In genomic region chr15:103214149-103214548, GRCm38 (mm10) we compare ENCODE assay signal across 10 mouse cellular contexts. TPM values are rescaled to one million over a fixed set of nuclear protein-coding genes. Genes with fewer than 3 reads are reported as not detected.
DNase-seq lines count a peak whose midpoint lies in the region; ATAC-seq and TF ChIP-seq lines count a peak whose summit lies in the region.
"Had no signal": no experiment of that assay in that cellular context is flagged by ENCODE, and none has a peak within 500 bp of the region (broad histone marks: within the 10 kb centered on the region; RNA-seq: fewer than 3 reads in every experiment).

No protein-coding gene starts in this region.

- peak overlapping the region; percentile 69 for H3K27ac ChIP-seq in kidney, embryonic 15.5 days
- peak overlapping the region; percentile 75 for H3K27ac ChIP-seq in embryonic facial prominence, embryonic 11.5 days (replicated peaks; ENCODE audit: low read depth, low read length)
- H3K27ac ChIP-seq in hindbrain, embryonic 13.5 days = peak overlapping the region; percentile 84
- H3K27ac ChIP-seq in midbrain, postnatal 0 days (ENCODE audit: low read depth, low read length) = peak overlapping the region; percentile 52

- no peak for TF ChIP-seq CTCF in midbrain, postnatal 0 days (IDR thresholded peaks at IDR 0.05)

- peak overlapping the region; percentile 39 for H3K4me2 ChIP-seq in kidney, embryonic 15.5 days
- H3K4me2 ChIP-seq in embryonic facial prominence, embryonic 11.5 days (ENCODE audit: low read depth, low read length) = peak overlapping the region; percentile 32
- H3K4me2 ChIP-seq in hindbrain, embryonic 13.5 days = peak overlapping the region; percentile 49
- peak overlapping the region; percentile 55 for H3K4me2 ChIP-seq in midbrain, postnatal 0 days (ENCODE audit: low read depth, low read length, poor library complexity, severe bottlenecking)

- ATAC-seq in kidney, embryonic 15.5 days (replicated peaks; ENCODE audit: low FRiP score) = no peak
- no peak for ATAC-seq in embryonic facial prominence, embryonic 11.5 days (replicated peaks; ENCODE audit: insufficient number of reproducible peaks, low FRiP score, low TSS enrichment, low read depth)
- ATAC-seq in hindbrain, embryonic 13.5 days (ENCODE audit: low FRiP score) = no peak
- ATAC-seq in midbrain, postnatal 0 days (ENCODE audit: low FRiP score) = no peak

- no peaks in the 10 kb centered on the region for H3K9me3 ChIP-seq in kidney, embryonic 15.5 days (replicated peaks)
- no peaks in the 10 kb centered on the region for H3K9me3 ChIP-seq in embryonic facial prominence, embryonic 11.5 days (replicated peaks; ENCODE audit: control insufficient read depth, low read length)
- no peaks in the 10 kb centered on the region for H3K9me3 ChIP-seq in hindbrain, embryonic 13.5 days
- no peaks in the 10 kb centered on the region for H3K9me3 ChIP-seq in midbrain, postnatal 0 days (ENCODE audit: low read length)

- 47% methylated on average over 2 of the region's 2 CpGs for WGBS in kidney, embryonic 15.5 days
- 13% methylated on average over 2 of the region's 2 CpGs for WGBS in embryonic facial prominence, embryonic 11.5 days
- 20% methylated on average over 2 of the region's 2 CpGs for WGBS in hindbrain, embryonic 13.5 days
- WGBS in midbrain, postnatal 0 days = 14% methylated on average over 2 of the region's 2 CpGs

- H3K9ac ChIP-seq in kidney, embryonic 15.5 days = no peak overlapping the region; the same call in 1 of the 2 replicates
- H3K9ac ChIP-seq in embryonic facial prominence, embryonic 11.5 days (replicated peaks; ENCODE audit: low read length) = peak overlapping the region; percentile 28; the same call in 1 of the 2 replicates
- peak overlapping the region; percentile 68 for H3K9ac ChIP-seq in hindbrain, embryonic 13.5 days
- no peak overlapping the region for H3K9ac ChIP-seq in midbrain, postnatal 0 days (replicated peaks; ENCODE audit: low read length, poor library complexity, severe bottlenecking)

- no peaks in the 10 kb centered on the region for H3K27me3 ChIP-seq in kidney, embryonic 15.5 days
- H3K27me3 ChIP-seq in embryonic facial prominence, embryonic 11.5 days (ENCODE audit: control insufficient read depth, insufficient read depth, low read length) = no peaks in the 10 kb centered on the region
- H3K27me3 ChIP-seq in hindbrain, embryonic 13.5 days = no peaks in the 10 kb centered on the region
- no peaks in the 10 kb centered on the region for H3K27me3 ChIP-seq in midbrain, postnatal 0 days (ENCODE audit: insufficient read depth, low read length)
- H3K27me3 ChIP-seq: Patski had no signal

- H3K4me1 ChIP-seq in kidney, embryonic 15.5 days = peaks cover 36% of the 10 kb centered on the region
- no peaks in the 10 kb centered on the region; the same call in 1 of the 2 replicates for H3K4me1 ChIP-seq in embryonic facial prominence, embryonic 11.5 days (ENCODE audit: control insufficient read depth, insufficient read depth, low read length)
- H3K4me1 ChIP-seq in hindbrain, embryonic 13.5 days (replicated peaks) = peaks cover 40% of the 10 kb centered on the region
- H3K4me1 ChIP-seq in midbrain, postnatal 0 days (ENCODE audit: insufficient read depth, low read length) = peaks cover 13% of the 10 kb centered on the region; the same call in 1 of the 2 replicates

- DNase-seq in kidney, postnatal 10 days = no peak
- DNase-seq in embryonic facial prominence, embryonic 11.5 days (ENCODE audit: low spot score) = no peak
- DNase-seq in midbrain, postnatal 0 days (ENCODE audit: low spot score) = peak; percentile 50
- DNase-seq in adrenal gland, postnatal 4 days (ENCODE audit: low spot score in 2 of 2) = no peak
- DNase-seq in adrenal gland, postnatal 10 days = no peak
- no peak for DNase-seq in cerebellum, adult 18-20 months
- DNase-seq: thymus, postnatal 25 days had no signal

- H3K4me3 ChIP-seq in kidney, embryonic 15.5 days (replicated peaks) = peak overlapping the region; percentile 19
- peak overlapping the region; percentile 10; the same call in 1 of the 2 replicates for H3K4me3 ChIP-seq in embryonic facial prominence, embryonic 11.5 days (ENCODE audit: low read depth, low read length)
- peak overlapping the region; percentile 29 for H3K4me3 ChIP-seq in hindbrain, embryonic 13.5 days
- peak overlapping the region; percentile 19 for H3K4me3 ChIP-seq in midbrain, postnatal 0 days (ENCODE audit: low read depth, low read length)

- peaks cover 43% of the 10 kb centered on the region for H3K36me3 ChIP-seq in kidney, embryonic 15.5 days
- peaks cover 3% of the 10 kb centered on the region for H3K36me3 ChIP-seq in embryonic facial prominence, embryonic 11.5 days (replicated peaks; ENCODE audit: control insufficient read depth, insufficient read depth, low read depth, low read length)
- peaks cover 37% of the 10 kb centered on the region for H3K36me3 ChIP-seq in hindbrain, embryonic 13.5 days
- peaks cover 18% of the 10 kb centered on the region for H3K36me3 ChIP-seq in midbrain, postnatal 0 days (ENCODE audit: insufficient read depth, low read length)

RNA-seq across cellular contexts. Expression of gene Cbx5, which starts 25.5 kb away (rescaled TPM):
- 124 and 125 TPM in 2 replicates for polyA plus RNA-seq in kidney, embryonic 15.5 days (2015; fragmentation: Nextera tagmentation; extraction: Ambion mirVana)
- polyA plus RNA-seq in embryonic facial prominence, embryonic 11.5 days (2014; fragmentation: Nextera tagmentation; extraction: Ambion mirVana) = 210 and 217 TPM in 2 replicates
- polyA plus RNA-seq in hindbrain, embryonic 13.5 days (2015; fragmentation: Nextera tagmentation; extraction: Ambion mirVana) = 143 and 144 TPM in 2 replicates
- total RNA-seq in midbrain, postnatal 0 days (2014; rRNA removed) = 190 and 229 TPM in 2 replicates
- 101 and 106 TPM in 2 replicates for polyA plus RNA-seq in midbrain, postnatal 0 days (2015; fragmentation: Nextera tagmentation; extraction: Ambion mirVana)
- total RNA-seq in adrenal gland, postnatal 4 days (2021) = 100 to 1,000 TPM; 111 to 127 TPM
- total RNA-seq in adrenal gland, postnatal 10 days (2021) = 10 to 100 TPM; 66.6 to 85.8 TPM

RNA-seq across cellular contexts. Expression of gene Hnrnpa1, which starts 26.1 kb away (rescaled TPM):
- polyA plus RNA-seq in kidney, embryonic 15.5 days (2015; fragmentation: Nextera tagmentation; extraction: Ambion mirVana) = 1,025 and 1,038 TPM in 2 replicates
- 1,361 and 1,483 TPM in 2 replicates for polyA plus RNA-seq in embryonic facial prominence, embryonic 11.5 days (2014; fragmentation: Nextera tagmentation; extraction: Ambion mirVana)
- polyA plus RNA-seq in hindbrain, embryonic 13.5 days (2015; fragmentation: Nextera tagmentation; extraction: Ambion mirVana) = 901 and 926 TPM in 2 replicates
- total RNA-seq in midbrain, postnatal 0 days (2014; rRNA removed) = 142 and 190 TPM in 2 replicates
- polyA plus RNA-seq in midbrain, postnatal 0 days (2015; fragmentation: Nextera tagmentation; extraction: Ambion mirVana) = 540 and 609 TPM in 2 replicates
- total RNA-seq in adrenal gland, postnatal 4 days (2021) = 100 to 1,000 TPM; 404 to 457 TPM
- total RNA-seq in adrenal gland, postnatal 10 days (2021) = 100 to 1,000 TPM; 248 to 299 TPM

RNA-seq across cellular contexts. Expression of gene Nfe2, which starts 44.1 kb away (rescaled TPM):
- 5.1 and 6.2 TPM in 2 replicates for polyA plus RNA-seq in kidney, embryonic 15.5 days (2015; fragmentation: Nextera tagmentation; extraction: Ambion mirVana)
- 5.4 and 8.0 TPM in 2 replicates for polyA plus RNA-seq in embryonic facial prominence, embryonic 11.5 days (2014; fragmentation: Nextera tagmentation; extraction: Ambion mirVana)
- 1.1 and 1.4 TPM in 2 replicates for polyA plus RNA-seq in hindbrain, embryonic 13.5 days (2015; fragmentation: Nextera tagmentation; extraction: Ambion mirVana)
- total RNA-seq in midbrain, postnatal 0 days (2014; rRNA removed) = 0.99 and 3.2 TPM in 2 replicates
- 0.26 and 0.32 TPM in 2 replicates for polyA plus RNA-seq in midbrain, postnatal 0 days (2015; fragmentation: Nextera tagmentation; extraction: Ambion mirVana)
- 1 to 10 TPM; 5.8 to 8.9 TPM for total RNA-seq in adrenal gland, postnatal 4 days (2021)
- 1 to 10 TPM; 3.2 to 4.3 TPM for total RNA-seq in adrenal gland, postnatal 10 days (2021)
- polyA plus RNA-seq: Patski had no signal

RNA-seq across cellular contexts. Expression of gene Smug1, which starts 47.3 kb away (rescaled TPM):
- 17.7 and 18.0 TPM in 2 replicates for polyA plus RNA-seq in kidney, embryonic 15.5 days (2015; fragmentation: Nextera tagmentation; extraction: Ambion mirVana)
- 17.8 and 20.5 TPM in 2 replicates for polyA plus RNA-seq in embryonic facial prominence, embryonic 11.5 days (2014; fragmentation: Nextera tagmentation; extraction: Ambion mirVana)
- 40.7 and 41.2 TPM in 2 replicates for polyA plus RNA-seq in hindbrain, embryonic 13.5 days (2015; fragmentation: Nextera tagmentation; extraction: Ambion mirVana)
- total RNA-seq in midbrain, postnatal 0 days (2014; rRNA removed) = 33.2 and 42.9 TPM in 2 replicates
- 13.6 and 14.1 TPM in 2 replicates for polyA plus RNA-seq in midbrain, postnatal 0 days (2015; fragmentation: Nextera tagmentation; extraction: Ambion mirVana)
- total RNA-seq in adrenal gland, postnatal 4 days (2021) = 10 to 100 TPM; 17.7 to 19.0 TPM
- 10 to 100 TPM; 14.0 to 19.9 TPM for total RNA-seq in adrenal gland, postnatal 10 days (2021)

RNA-seq across cellular contexts. Expression of gene Copz1, which starts 58.4 kb away (rescaled TPM):
- polyA plus RNA-seq in kidney, embryonic 15.5 days (2015; fragmentation: Nextera tagmentation; extraction: Ambion mirVana) = 298 and 300 TPM in 2 replicates
- polyA plus RNA-seq in embryonic facial prominence, embryonic 11.5 days (2014; fragmentation: Nextera tagmentation; extraction: Ambion mirVana) = 327 and 331 TPM in 2 replicates
- polyA plus RNA-seq in hindbrain, embryonic 13.5 days (2015; fragmentation: Nextera tagmentation; extraction: Ambion mirVana) = 219 and 222 TPM in 2 replicates
- 127 and 151 TPM in 2 replicates for total RNA-seq in midbrain, postnatal 0 days (2014; rRNA removed)
- polyA plus RNA-seq in midbrain, postnatal 0 days (2015; fragmentation: Nextera tagmentation; extraction: Ambion mirVana) = 178 and 184 TPM in 2 replicates
- 100 to 1,000 TPM; 132 to 140 TPM for total RNA-seq in adrenal gland, postnatal 4 days (2021)
- total RNA-seq in adrenal gland, postnatal 10 days (2021) = 100 to 1,000 TPM; 114 TPM

Comparison
In these comparisons a context has a peak if more than half of its experiments do, and no peak if none do; other contexts are left out.
1. H3K9ac ChIP-seq: peak in embryonic facial prominence, embryonic 11.5 days (single experiment) and hindbrain, embryonic 13.5 days (single experiment); none in kidney, embryonic 15.5 days (single experiment) and midbrain, postnatal 0 days (single experiment).
2. Peak in every context shown above with its lines, with median percentiles within 50 percentile points of each other: H3K27ac ChIP-seq, H3K4me2 ChIP-seq and H3K4me3 ChIP-seq.